Mouse (Mus musculus) forebrain, embryonic 13.5 days (tissue): ENCODE results near the gene Tnni3k. TPM values are rescaled to one million over a fixed set of nuclear protein-coding genes. Genes with fewer than 3 reads are reported as not detected.

ENCODE experiments used
- ATAC-seq: fragments of 200-750 bp; cut with Nextera tagmentation; 2 replicates; pipeline ENCODE4 v1.8.0; 2017
- H3K27ac ChIP-seq: fragments of 300-500 bp; sonication (generic); 2 replicates; pipeline ENCODE4 v1.5.1; 2015; ENCODE audit warnings: inconsistent platforms, mild to moderate bottlenecking, moderate library complexity
- H3K27me3 ChIP-seq: fragments of 300-500 bp; sonication (generic); 2 replicates; pipeline ENCODE4 v1.6.1; 2015; ENCODE audit warnings: mild to moderate bottlenecking, inconsistent platforms
- H3K36me3 ChIP-seq: fragments of 300-500 bp; sonication (generic); 2 replicates; pipeline ENCODE4 v1.6.1; 2015; ENCODE audit warnings: mild to moderate bottlenecking, inconsistent platforms; ENCODE audit not compliant: poor library complexity, severe bottlenecking
- H3K4me1 ChIP-seq: fragments of 300-500 bp; sonication (generic); 2 replicates; pipeline ENCODE4 v1.6.1; 2015; ENCODE audit warnings: inconsistent platforms
- H3K4me2 ChIP-seq: fragments of 300-500 bp; sonication (generic); 2 replicates; pipeline ENCODE4 v1.6.1; 2015; ENCODE audit warnings: inconsistent platforms, mild to moderate bottlenecking, moderate library complexity
- H3K4me3 ChIP-seq: fragments of 300-500 bp; sonication (generic); 2 replicates; pipeline ENCODE4 v1.5.1; 2015; ENCODE audit warnings: mild to moderate bottlenecking, inconsistent platforms
- H3K9ac ChIP-seq: fragments of 300-500 bp; sonication (generic); 2 replicates; pipeline ENCODE4 v1.6.1; 2015; ENCODE audit warnings: mild to moderate bottlenecking, inconsistent platforms
- H3K9me3 ChIP-seq: fragments of 300-500 bp; sonication (generic); replicated peaks from 2 replicates; pipeline ENCODE4 v1.6.1; 2016; ENCODE audit warnings: inconsistent platforms
- WGBS: fragments of 180-500 bp; shearing (Covaris S2); methylation state at CpG from one replicate; pipeline ENCODE4 v1.1.7; 2015; 5-methylcytosine and 5-hydroxymethylcytosine counted together
- polyA plus RNA-seq: library from polyadenylated mRNA; unstranded; fragments of >200 nt; fragmentation: Nextera tagmentation; extraction: Ambion mirVana; gene quantifications from 2 replicates; pipeline ENCODE4 v1.2.1, GENCODE M21; 2015

Gene Tnni3k
- 0.31 TPM in 1 of 2 replicates, not detected in the other for polyA plus RNA-seq

DNA sequence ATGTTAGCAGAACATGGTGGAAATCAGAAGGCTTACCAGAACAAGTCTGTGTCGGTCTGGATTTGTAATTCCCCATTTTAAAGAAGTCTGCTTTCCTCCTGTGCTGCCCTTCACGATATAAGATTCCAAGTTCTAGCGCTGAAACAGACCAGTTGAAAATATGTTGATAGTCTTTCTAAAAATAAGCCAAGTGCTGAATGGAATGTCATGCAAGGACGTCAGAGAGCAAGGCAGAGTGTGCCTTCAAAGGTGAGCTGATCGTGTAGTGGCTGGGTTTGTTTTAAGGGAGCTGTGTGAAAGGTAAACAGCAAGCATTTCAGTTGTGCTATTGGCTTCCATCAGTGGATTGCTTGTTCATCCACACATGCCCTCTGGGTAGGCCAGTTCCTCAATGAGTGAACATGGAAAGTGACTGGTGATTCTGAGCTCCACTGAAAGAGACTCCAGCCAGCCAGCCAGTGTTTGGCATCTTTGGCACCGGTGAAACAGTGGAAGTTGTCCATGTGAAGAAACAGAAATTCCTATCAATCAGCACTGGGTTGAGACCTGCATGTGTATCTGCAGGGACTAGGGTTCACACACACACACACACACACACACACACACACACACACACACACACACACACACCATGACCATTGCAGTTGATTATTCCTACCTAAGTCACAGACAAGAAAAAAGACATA is at the start of gene Tnni3k:
Tnni3k (minus strand) TSS at position 177 of the 686 bp plus-strand sequence.
- Histone ChIP-seq H3K9me3 (no peaks in the 10 kb centered on the region), H3K27me3 (no peaks in the 10 kb centered on the region), H3K27ac (no peak within 1 kb of the TSS), H3K4me3 (no peak within 1 kb of the TSS), H3K36me3 (no peaks in the 10 kb centered on the region), H3K4me1 (no peaks in the 10 kb centered on the region), H3K9ac (no peak within 1 kb of the TSS), H3K4me2 (no peak within 1 kb of the TSS)
- WGBS, result 79% methylated on average over 6 of the region's 6 CpGs
- ATAC-seq, result no peak

DNA sequence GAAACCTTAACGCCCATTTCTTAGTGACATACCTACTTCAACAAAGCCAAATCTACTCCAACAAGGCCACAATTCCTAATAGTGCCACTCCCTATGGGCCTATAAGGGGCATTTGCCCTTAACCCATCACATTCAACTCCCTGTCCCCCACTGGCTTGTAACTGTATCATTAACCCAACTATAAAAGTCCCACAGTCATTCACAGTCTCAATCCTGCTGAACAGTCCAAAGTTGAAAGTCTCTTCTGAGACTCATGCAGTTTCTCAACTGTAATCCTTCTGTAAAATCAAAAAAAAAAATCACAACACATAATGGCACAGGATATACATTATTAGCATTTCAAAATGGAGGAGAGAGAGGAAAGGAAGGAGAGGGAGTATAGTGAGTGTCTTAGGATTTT is 44.1 kb upstream of the Tnni3k start:
- no peaks in the 10 kb centered on the region for H3K9me3 ChIP-seq
- H3K27me3 ChIP-seq, result no peaks in the 10 kb centered on the region
- H3K9ac ChIP-seq, result no peak overlapping the region
- H3K4me3 ChIP-seq, result no peak overlapping the region
- H3K4me1 ChIP-seq, result no peaks in the 10 kb centered on the region
- WGBS, result 93% methylated on average over 1 of the region's 1 CpGs
- H3K27ac ChIP-seq, result no peak overlapping the region
- ATAC-seq, result no peak
- no peaks in the 10 kb centered on the region for H3K36me3 ChIP-seq
- no peak overlapping the region for H3K4me2 ChIP-seq

DNA sequence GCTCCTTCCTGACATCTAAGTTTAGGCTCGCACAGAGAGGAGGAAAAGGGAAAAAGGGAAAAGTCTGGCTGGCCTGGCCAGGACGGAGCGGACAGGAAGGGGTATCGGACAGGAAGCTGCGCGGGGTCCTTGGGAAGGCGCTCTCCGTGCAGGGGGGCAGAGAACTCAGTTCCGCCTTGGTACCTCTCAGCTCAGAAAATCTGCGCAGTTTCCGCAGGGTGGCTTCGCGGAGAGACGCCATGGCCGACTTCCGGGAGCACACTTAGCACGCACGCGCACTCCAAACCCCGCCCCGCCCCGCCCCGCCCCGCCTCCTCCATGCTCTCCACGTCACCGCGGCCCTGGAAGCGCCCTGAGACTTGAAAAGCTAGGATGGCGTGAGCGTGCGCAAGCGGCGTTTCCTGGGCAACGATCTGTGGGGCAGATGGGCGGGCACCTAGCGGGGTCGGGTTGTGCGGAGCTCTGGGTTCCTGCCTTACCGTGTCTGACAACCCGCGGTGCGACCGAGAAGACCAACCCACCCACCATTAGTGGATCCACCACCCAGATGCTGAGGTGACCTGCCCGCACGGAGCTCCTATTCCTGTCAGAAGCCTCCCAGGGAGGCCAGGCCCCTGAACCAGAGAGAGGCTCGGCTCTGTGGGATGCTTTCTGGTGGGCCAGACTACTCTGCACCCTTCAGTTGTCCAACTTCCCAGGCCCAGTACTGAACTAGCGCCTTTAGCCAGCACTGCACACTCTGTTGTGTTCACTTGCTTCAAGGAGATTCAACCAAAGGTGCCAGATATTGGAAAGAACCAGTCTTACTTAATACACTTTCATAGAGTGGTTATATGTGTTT is 38.1 kb upstream of the Tnni3k start, which contains the start of the genes Fpgt and Lrriq3:
Fpgt (minus strand) TSS at position 288 of the 841 bp plus-strand sequence.
Lrriq3 (plus strand) TSS at position 319 of the 841 bp plus-strand sequence.
- Histone ChIP-seq H3K4me3 (peak within 1 kb of the TSS; percentile 67), H3K9me3 (no peaks in the 10 kb centered on the region), H3K4me2 (peak within 1 kb of the TSS; percentile 65), H3K27me3 (no peaks in the 10 kb centered on the region), H3K27ac (peak within 1 kb of the TSS; percentile 86), H3K36me3 (no peaks in the 10 kb centered on the region), H3K9ac (peak within 1 kb of the TSS; percentile 77), H3K4me1 (peaks cover 15% of the 10 kb centered on the region)
- ATAC-seq, result peak; percentile 99
- WGBS, result under 1% methylated on average over 41 of the region's 47 CpGs

DNA sequence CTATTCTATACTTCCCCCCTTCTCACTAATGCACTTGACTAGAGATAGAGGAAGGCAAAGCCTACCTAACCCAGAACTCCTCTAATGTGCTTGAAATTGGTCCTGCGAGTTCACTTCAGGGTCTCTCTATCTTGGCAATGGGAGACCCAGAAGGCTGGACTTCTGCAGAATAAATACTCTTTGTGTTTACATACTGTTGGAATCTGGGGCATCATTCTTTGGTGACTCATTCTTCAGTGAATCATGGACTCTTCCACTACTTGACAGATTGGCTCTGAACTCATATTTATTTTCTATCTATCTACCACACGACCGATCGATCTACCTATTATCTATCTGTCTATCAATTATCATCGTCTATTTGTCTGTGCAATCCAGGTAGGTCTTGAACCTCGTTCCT is 36.9 kb upstream of the Tnni3k start:
- Histone ChIP-seq H3K36me3 (peaks cover 8% of the 10 kb centered on the region), H3K9me3 (no peaks in the 10 kb centered on the region), H3K4me2 (peak overlapping the region; percentile 65), H3K4me1 (peaks cover 15% of the 10 kb centered on the region), H3K9ac (no peak overlapping the region), H3K27ac (no peak overlapping the region), H3K27me3 (no peaks in the 10 kb centered on the region), H3K4me3 (no peak overlapping the region)
- ATAC-seq, result no peak
- 95% methylated on average over 6 of the region's 6 CpGs for WGBS

DNA sequence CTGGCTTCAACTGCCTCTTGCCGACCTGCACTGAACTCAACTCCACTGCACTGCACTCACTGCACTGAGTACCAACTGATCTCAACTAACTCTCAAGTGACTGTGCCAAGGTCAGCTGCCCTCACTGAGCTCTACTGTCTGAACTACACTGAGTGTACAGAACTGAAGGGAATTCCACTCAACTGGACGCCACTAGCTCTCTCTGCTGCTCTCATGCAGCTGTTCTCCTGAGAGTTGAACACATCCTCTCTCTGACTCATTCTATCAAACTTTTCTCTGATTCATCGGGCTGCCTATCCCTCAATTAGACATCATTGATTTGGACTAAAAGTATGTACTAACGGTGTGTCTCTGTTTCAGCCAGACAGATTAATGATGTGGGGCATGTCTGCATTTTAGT is 22.7 kb upstream of the Tnni3k start:
- Histone ChIP-seq H3K4me2 (no peak overlapping the region), H3K4me1 (no peaks in the 10 kb centered on the region), H3K9ac (no peak overlapping the region), H3K4me3 (no peak overlapping the region), H3K27me3 (no peaks in the 10 kb centered on the region), H3K36me3 (no peaks in the 10 kb centered on the region), H3K27ac (no peak overlapping the region), H3K9me3 (no peaks in the 10 kb centered on the region)
- no peak for ATAC-seq
- 84% methylated on average over 4 of the region's 4 CpGs for WGBS

DNA sequence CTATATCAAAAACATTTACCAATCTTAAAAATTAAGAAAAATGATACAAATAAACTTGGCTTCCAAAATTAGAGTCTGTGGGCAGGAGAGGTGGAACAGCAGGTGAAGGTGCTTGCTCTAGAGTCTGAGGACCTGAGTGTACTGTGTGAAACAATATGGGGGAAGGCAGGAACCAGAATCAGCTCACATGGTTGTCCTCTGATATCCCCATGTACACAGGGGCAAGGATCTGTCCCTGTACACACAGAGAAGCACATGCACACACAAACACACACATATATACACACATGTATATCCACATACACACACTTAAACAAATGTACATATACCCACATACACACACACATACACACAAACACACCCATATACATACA is 4.2 kb upstream of the Tnni3k start:
- Histone ChIP-seq H3K4me1 (no peaks in the 10 kb centered on the region), H3K36me3 (no peaks in the 10 kb centered on the region), H3K27ac (no peak overlapping the region), H3K4me3 (no peak overlapping the region), H3K9ac (no peak overlapping the region), H3K4me2 (no peak overlapping the region), H3K27me3 (no peaks in the 10 kb centered on the region), H3K9me3 (no peaks in the 10 kb centered on the region)
- no peak for ATAC-seq

DNA sequence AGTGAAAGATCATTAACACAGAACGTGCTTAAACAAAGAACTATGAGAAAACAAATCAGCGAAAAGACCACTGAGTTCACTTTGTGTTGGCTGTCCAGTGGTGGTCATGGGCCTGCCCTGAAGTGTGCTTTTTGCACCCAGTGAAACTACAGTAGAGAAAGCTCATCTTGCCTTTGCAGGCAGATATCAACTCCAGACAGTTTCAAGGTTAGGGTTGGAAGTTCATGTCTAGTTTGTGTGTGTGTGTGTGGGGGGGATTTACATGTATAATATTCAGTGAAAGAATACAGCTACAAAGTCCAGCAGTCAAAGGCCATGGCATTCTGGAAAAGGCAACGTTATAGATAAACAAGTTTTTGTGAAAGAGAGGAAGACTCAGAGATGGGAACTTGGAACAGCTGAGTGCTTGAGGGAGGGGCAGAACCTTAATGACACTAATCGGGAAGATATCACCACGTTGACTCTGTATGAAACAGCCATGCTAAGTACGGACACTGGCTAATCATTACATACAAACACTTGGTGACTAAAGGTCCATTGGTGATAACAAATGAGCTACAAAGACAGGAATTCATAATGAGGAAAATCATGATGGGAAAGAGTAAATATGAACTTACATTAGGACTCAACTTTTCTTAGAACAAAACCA is 3.7 kb upstream of the Tnni3k start:
- no peak overlapping the region for H3K4me3 ChIP-seq
- H3K27me3 ChIP-seq, result no peaks in the 10 kb centered on the region
- H3K36me3 ChIP-seq, result no peaks in the 10 kb centered on the region
- no peaks in the 10 kb centered on the region for H3K9me3 ChIP-seq
- no peak overlapping the region for H3K27ac ChIP-seq
- no peak for ATAC-seq
- no peak overlapping the region for H3K4me2 ChIP-seq
- 84% methylated on average over 6 of the region's 6 CpGs for WGBS
- no peaks in the 10 kb centered on the region for H3K4me1 ChIP-seq
- no peak overlapping the region for H3K9ac ChIP-seq

DNA sequence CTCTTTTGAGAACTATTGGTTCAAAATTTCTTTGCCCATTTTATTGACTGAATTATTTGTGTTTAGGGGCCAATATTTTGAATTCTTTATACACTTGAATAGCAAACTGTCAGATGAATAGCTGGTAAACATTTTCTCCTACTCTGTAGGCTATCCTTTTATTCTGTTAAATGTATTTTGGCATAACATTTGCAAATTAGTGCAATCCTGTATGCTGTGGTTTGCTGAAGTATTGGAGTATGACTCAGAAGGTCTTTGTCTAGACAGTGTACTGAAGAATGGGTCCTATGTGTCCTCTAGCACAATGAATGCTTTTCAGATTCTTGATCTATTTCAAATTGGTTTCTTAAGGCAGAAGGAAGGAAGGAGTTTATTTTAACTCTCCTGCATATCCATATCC is 2.4 kb upstream of the Tnni3k start:
- no peak for ATAC-seq
- no peak overlapping the region for H3K27ac ChIP-seq
- no peaks in the 10 kb centered on the region for H3K36me3 ChIP-seq
- no peaks in the 10 kb centered on the region for H3K9me3 ChIP-seq
- no peak overlapping the region for H3K4me3 ChIP-seq
- H3K4me2 ChIP-seq, result no peak overlapping the region
- no peaks in the 10 kb centered on the region for H3K4me1 ChIP-seq
- H3K27me3 ChIP-seq, result no peaks in the 10 kb centered on the region
- H3K9ac ChIP-seq, result no peak overlapping the region

DNA sequence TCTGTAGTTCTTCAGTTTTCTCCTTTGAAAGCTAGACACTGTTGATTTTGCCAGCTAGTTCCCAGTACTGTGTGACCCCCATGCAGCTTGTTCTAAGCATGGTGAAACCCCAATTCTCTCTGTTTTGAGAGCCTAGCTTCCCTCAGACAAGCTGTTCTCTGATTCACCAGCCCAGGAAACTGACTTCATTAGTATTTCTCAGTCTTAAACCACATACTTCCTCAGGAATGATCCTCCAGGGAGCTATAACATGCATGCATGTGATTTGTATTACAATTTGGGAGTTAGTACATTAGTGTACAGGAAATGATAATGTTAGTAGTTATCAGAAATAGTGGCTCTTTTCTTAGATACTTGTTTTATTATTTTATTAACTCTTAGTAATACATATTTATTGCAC is 1.4 kb upstream of the Tnni3k start:
- H3K4me2 ChIP-seq, result no peak overlapping the region
- no peak for ATAC-seq
- H3K9ac ChIP-seq, result no peak overlapping the region
- H3K4me1 ChIP-seq, result no peaks in the 10 kb centered on the region
- no peaks in the 10 kb centered on the region for H3K27me3 ChIP-seq
- H3K27ac ChIP-seq, result no peak overlapping the region
- H3K9me3 ChIP-seq, result no peaks in the 10 kb centered on the region
- no peaks in the 10 kb centered on the region for H3K36me3 ChIP-seq
- H3K4me3 ChIP-seq, result no peak overlapping the region

DNA sequence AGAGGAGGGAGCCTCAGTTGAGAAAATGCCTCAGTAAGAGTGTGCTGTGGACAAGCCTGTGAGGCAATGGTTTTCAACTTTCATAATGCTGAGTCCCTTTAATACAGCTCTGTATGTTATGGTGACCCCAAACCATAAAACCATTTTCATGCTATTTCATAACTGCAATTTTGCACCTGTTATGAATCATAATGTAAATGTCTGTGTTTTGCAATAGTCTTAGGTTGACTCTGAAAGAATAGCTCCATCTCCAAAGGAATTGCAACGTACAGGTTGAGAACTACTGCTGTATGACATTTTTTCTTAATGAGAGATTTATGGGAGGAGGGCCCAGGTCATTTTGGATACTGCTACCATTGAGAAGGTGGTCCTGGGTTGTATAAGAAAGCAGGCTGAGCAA is 2.0 kb downstream of the Tnni3k start:
- Histone ChIP-seq H3K4me2 (no peak overlapping the region), H3K36me3 (no peaks in the 10 kb centered on the region), H3K4me3 (no peak overlapping the region), H3K4me1 (no peaks in the 10 kb centered on the region), H3K9me3 (no peaks in the 10 kb centered on the region), H3K9ac (no peak overlapping the region), H3K27ac (no peak overlapping the region), H3K27me3 (no peaks in the 10 kb centered on the region)
- no peak for ATAC-seq
- WGBS, result 91% methylated on average over 1 of the region's 1 CpGs

DNA sequence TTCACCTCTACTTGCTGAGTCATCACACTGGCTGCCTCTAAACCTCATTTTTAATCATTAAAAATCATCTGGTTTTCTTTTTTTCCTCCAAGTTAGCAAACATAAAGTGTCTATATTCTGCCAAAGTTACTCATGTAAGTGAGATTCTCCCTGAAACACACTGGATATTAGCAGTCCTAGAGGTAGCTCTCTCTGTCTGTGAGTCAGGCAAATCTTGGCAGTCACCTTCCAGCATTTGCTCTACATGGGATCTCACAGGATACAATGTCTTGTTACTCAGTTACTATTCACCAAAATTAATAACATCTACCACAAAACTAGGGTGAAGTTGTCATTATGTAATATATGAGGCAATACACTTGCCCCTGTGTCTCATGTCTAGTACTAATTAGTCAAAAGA is 3.2 kb downstream of the Tnni3k start:
- no peaks in the 10 kb centered on the region for H3K27me3 ChIP-seq
- H3K36me3 ChIP-seq, result no peaks in the 10 kb centered on the region
- no peak overlapping the region for H3K4me3 ChIP-seq
- ATAC-seq, result no peak
- no peak overlapping the region for H3K27ac ChIP-seq
- H3K9ac ChIP-seq, result no peak overlapping the region
- no peaks in the 10 kb centered on the region for H3K4me1 ChIP-seq
- no peaks in the 10 kb centered on the region for H3K9me3 ChIP-seq
- no peak overlapping the region for H3K4me2 ChIP-seq

DNA sequence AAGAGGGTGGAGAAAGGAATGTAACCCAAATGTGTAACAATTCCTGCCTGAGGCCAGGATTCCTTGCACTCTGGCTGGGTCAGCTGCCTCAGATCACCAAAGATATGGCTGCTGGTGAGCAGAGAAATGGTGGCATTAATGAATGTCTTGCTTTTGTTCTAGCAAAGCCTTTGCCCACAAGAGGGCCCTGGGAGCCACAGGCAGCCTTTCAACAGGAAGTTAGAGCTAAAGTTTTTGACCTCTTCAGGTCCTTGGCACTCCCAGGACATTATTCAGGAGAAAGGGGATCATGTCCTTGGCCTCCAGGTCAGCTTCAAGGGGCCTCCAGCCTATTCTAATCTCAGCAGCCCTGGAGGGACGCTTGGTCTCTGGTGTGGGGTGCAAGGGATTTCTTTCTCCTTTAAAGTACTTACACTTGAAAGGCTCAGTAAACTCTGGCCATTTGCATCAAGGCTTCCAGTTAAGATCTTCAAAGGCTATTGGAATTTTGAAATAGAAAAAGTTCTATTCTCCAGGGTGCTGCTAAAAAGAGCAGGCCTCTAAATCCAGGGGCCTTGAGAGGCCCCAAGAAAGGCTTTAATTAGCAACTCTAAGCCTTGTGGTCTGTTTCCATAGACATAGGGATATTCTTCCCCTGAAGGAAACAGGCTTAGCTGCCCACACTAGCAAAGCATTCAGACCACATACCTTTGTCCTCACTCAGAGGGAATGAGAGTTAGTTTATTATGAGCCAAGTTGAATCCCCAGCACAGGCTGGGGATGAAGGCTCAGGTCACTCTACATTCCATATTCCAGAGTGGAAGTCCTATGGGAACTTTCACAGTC is 16.0 kb downstream of the Tnni3k start:
- Histone ChIP-seq H3K9me3 (no peaks in the 10 kb centered on the region), H3K4me2 (no peak overlapping the region), H3K36me3 (no peaks in the 10 kb centered on the region), H3K27me3 (no peaks in the 10 kb centered on the region), H3K9ac (no peak overlapping the region), H3K4me3 (no peak overlapping the region), H3K27ac (no peak overlapping the region), H3K4me1 (no peaks in the 10 kb centered on the region)
- ATAC-seq, result no peak
- WGBS, result 11% methylated on average over 1 of the region's 1 CpGs
